Mouse (Mus musculus): ENCODE measurements around the gene Ets1.

DNA sequence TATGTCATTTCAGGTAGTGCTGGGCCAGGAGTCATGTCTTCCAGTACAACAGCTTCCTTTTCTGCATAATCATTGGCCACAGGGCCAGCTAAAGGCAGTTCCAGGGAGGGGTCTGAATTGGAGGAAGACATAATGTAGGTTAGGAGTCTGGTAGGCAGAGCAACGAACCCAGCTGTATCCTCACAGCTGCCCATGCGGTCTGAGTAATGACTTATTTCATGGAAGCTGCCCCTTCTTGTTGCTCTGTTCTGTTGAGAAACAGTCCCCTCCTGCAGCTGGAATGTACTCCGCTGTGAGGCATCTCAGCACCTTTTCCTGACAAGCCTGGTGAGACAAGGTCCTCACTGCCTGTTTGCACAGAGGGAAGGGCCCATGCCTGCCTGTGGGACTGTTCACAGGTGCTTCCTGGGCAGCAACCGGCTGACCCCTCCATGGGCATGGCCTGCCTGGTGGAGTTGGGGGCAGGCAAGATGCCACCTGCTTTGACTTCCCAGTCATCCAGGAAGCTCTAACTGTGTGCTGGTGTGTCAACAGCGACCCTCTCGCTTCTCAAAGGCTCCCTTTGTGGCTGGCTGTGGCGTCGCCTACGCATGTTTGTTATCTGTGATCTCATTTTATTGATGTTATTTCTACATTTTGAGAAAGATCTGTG, 69.9 kb downstream of the Ets1 start:
- TF ChIP-seq CTCF (IDR thresholded peaks at IDR 0.05; ENCODE audit: control insufficient read depth, insufficient read depth, low read length) (no peak), POLR2A (IDR thresholded peaks at IDR 0.05; ENCODE audit: borderline replicate concordance, control insufficient read depth, low read depth, low read length) (no peak)

All from bone marrow, adult 2 months (tissue).